Mouse (Mus musculus): ENCODE data around the gene Luc7l. TPM values are rescaled to one million over a fixed set of nuclear protein-coding genes. Genes with fewer than 3 reads are reported as not detected.
A peak's percentile ranks its signal among the peaks of the same experiment; 100 is the strongest.

Gene Luc7l
- 2.9 and 3.2 TPM in 2 replicates for polyA plus RNA-seq (2012)

DNA sequence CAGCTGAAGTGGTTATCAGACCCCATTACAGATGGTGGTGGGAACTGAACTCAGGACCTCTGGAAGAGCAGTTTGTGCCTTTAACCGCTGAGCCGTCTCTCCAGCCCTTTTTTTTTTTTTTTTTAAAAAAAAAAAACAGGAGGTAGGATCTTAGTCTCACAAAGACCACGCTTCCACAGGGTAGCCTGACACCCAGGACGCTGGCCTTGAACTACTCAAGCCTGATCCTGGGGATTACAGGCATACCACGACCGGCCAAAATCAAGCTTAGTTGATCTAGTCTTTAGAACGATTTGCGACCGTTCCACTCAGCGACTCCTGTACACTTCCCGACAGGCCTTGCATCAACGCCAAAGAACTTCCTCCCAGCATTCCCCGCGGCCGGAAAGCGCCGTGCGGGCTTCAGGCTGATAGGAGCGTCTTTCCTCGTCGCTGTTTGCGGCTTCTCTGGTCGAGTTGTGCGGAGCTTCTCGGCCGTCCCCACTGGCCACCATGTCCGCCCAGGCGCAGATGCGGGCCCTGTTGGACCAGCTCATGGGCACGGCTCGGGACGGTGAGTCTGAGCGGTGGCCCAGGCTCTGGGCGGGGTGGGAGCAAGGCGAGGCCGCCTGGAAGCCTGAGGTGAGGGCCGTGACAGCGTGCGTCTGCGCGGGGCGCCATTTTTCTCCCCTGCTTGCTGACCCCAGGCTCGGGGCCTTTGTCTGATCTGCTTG, at the start of gene Luc7l:
Gene Luc7l (plus strand): TSS at position 358 of the 713 bp plus-strand sequence.
- 0 out of 2 replicates have a peak, but pooled peaks cover 2% of the 10 kb centered on the region for H3K27me3 ChIP-seq (ENCODE audit: control insufficient read depth)
- H3K4me1 ChIP-seq (ENCODE audit: control insufficient read depth), result peaks cover 25% of the 10 kb centered on the region
- peak within 1 kb of the TSS; percentile 89 for H3K4me3 ChIP-seq (replicated peaks)
- TF ChIP-seq GATA1 (IDR thresholded peaks at IDR 0.05; ENCODE audit: low read length) (no peak), TAL1 (IDR thresholded peaks at IDR 0.05; ENCODE audit: low read length) (no peak)
- no peaks in the 10 kb centered on the region for H3K9me3 ChIP-seq (ENCODE audit: control insufficient read depth, low read length)
- H3K36me3 ChIP-seq (ENCODE audit: control insufficient read depth), result peaks cover 30% of the 10 kb centered on the region

GRCm38 (mm10) chr17:26203321-26203811, 49.3 kb upstream of the Luc7l start:
- peaks cover 66% of the 10 kb centered on the region for H3K4me1 ChIP-seq (ENCODE audit: control insufficient read depth)
- peaks cover 66% of the 10 kb centered on the region for H3K27me3 ChIP-seq (ENCODE audit: control insufficient read depth)
- peaks cover 4% of the 10 kb centered on the region; the same call in 1 of the 2 replicates for H3K36me3 ChIP-seq (ENCODE audit: control insufficient read depth)
- peak overlapping the region; percentile 62 for H3K4me3 ChIP-seq (replicated peaks)
- TF ChIP-seq GATA1 (IDR thresholded peaks at IDR 0.05; ENCODE audit: low read length) (no peak), TAL1 (IDR thresholded peaks at IDR 0.05; ENCODE audit: low read length) (no peak)
- H3K9me3 ChIP-seq (ENCODE audit: control insufficient read depth, low read length), result no peaks in the 10 kb centered on the region

GRCm38 (mm10) chr17:26204766-26205165, 47.9 kb upstream of the Luc7l start:
- Histone ChIP-seq H3K4me1 (ENCODE audit: control insufficient read depth) (peaks cover 52% of the 10 kb centered on the region), H3K36me3 (ENCODE audit: control insufficient read depth) (no peaks in the 10 kb centered on the region), H3K4me3 (replicated peaks) (no peak overlapping the region), H3K9me3 (ENCODE audit: control insufficient read depth, low read length) (no peaks in the 10 kb centered on the region), H3K27me3 (ENCODE audit: control insufficient read depth) (peaks cover 66% of the 10 kb centered on the region)
- TF ChIP-seq GATA1 (IDR thresholded peaks at IDR 0.05; ENCODE audit: low read length) (no peak), TAL1 (IDR thresholded peaks at IDR 0.05; ENCODE audit: low read length) (no peak)

DNA sequence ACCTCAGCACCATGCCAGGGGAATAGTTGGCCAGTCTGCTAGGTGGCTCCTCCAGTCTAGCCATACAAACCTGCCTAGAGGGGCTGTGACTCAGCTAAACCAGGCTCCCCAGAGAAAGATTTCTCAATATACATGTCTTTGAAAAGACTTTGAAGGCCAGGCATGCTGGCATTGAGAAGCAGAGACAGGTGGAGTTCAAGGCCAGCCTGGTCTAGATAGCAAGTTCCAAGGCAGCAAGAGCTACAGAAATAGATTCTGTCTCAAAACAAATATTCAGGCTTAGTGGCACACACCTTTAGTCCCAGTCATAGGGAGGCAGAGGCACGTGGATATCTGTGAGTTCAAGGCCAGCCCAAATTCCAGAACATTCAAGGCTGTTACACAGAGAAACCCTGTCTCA, 46.3 kb upstream of the Luc7l start:
- Histone ChIP-seq H3K4me1 (ENCODE audit: control insufficient read depth) (peaks cover 36% of the 10 kb centered on the region), H3K9me3 (ENCODE audit: control insufficient read depth, low read length) (no peaks in the 10 kb centered on the region), H3K36me3 (ENCODE audit: control insufficient read depth) (no peaks in the 10 kb centered on the region), H3K27me3 (ENCODE audit: control insufficient read depth) (peaks cover 56% of the 10 kb centered on the region), H3K4me3 (replicated peaks) (no peak overlapping the region)
- TF ChIP-seq GATA1 (IDR thresholded peaks at IDR 0.05; ENCODE audit: low read length), result no peak
- no peak for TF ChIP-seq TAL1 (IDR thresholded peaks at IDR 0.05; ENCODE audit: low read length)

- H3K36me3 ChIP-seq (ENCODE audit: control insufficient read depth), result no peaks in the 10 kb centered on the region; the same call in 1 of the 2 replicates
- H3K4me3 ChIP-seq (replicated peaks), result no peak within 1 kb of the TSS
- H3K27me3 ChIP-seq (ENCODE audit: control insufficient read depth), result peaks cover 43% of the 10 kb centered on the region
Measured at GRCm38 (mm10) chr17:26207686-26208085, 45.0 kb upstream of the Luc7l start, which contains the start of gene Arhgdig. Gene Arhgdig, minus strand, starts transcription at chr17:26207786.

GRCm38 (mm10) chr17:26212241-26212640, 40.5 kb upstream of the Luc7l start:
- H3K9me3 ChIP-seq (ENCODE audit: control insufficient read depth, low read length), result no peaks in the 10 kb centered on the region
- TF ChIP-seq TAL1 (IDR thresholded peaks at IDR 0.05; ENCODE audit: low read length) (no peak), GATA1 (IDR thresholded peaks at IDR 0.05; ENCODE audit: low read length) (no peak)
- H3K4me3 ChIP-seq (replicated peaks), result no peak overlapping the region
- H3K27me3 ChIP-seq (ENCODE audit: control insufficient read depth), result peaks cover 6% of the 10 kb centered on the region
- H3K4me1 ChIP-seq (ENCODE audit: control insufficient read depth), result no peaks in the 10 kb centered on the region
- H3K36me3 ChIP-seq (ENCODE audit: control insufficient read depth), result peaks cover 3% of the 10 kb centered on the region; the same call in 1 of the 2 replicates

More at GRCm38 (mm10) chr17:26207686-26208085, 45.0 kb upstream of the Luc7l start, which contains the start of gene Arhgdig:
- Histone ChIP-seq H3K9me3 (ENCODE audit: control insufficient read depth, low read length) (no peaks in the 10 kb centered on the region), H3K4me1 (ENCODE audit: control insufficient read depth) (peaks cover 23% of the 10 kb centered on the region)
- TF ChIP-seq TAL1 (IDR thresholded peaks at IDR 0.05; ENCODE audit: low read length) (no peak), GATA1 (IDR thresholded peaks at IDR 0.05; ENCODE audit: low read length) (no peak)

- H3K4me1 ChIP-seq (ENCODE audit: control insufficient read depth), result no peaks in the 10 kb centered on the region
- peaks cover 3% of the 10 kb centered on the region; the same call in 1 of the 2 replicates for H3K36me3 ChIP-seq (ENCODE audit: control insufficient read depth)
- TF ChIP-seq TAL1 (IDR thresholded peaks at IDR 0.05; ENCODE audit: low read length) (no peak), GATA1 (IDR thresholded peaks at IDR 0.05; ENCODE audit: low read length) (no peak)
- H3K4me3 ChIP-seq (replicated peaks), result no peak overlapping the region
- H3K9me3 ChIP-seq (ENCODE audit: control insufficient read depth, low read length), result no peaks in the 10 kb centered on the region
- peaks cover 2% of the 10 kb centered on the region for H3K27me3 ChIP-seq (ENCODE audit: control insufficient read depth)
Measured at GRCm38 (mm10) chr17:26212681-26213080, 40.0 kb upstream of the Luc7l start.

DNA sequence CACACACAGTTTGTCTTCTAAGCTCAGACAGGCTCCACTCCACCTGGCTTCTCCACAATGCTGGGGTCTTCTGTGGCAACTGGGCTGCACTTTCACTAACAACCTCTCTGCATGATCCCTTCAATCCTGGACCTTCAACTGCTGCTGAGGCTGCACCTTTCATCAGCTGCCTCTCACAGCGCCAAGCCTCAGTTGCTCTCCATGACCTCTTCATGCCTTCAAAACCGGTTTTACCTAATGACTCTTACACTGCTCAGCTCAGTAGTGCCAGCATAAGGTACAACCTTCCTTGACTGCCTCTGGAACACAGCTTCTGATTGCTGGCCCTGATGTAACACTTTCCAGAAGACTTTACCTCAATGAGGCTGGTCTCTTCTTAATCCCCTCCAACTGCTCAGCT, 31.2 kb upstream of the Luc7l start:
- peaks cover 7% of the 10 kb centered on the region for H3K4me1 ChIP-seq (ENCODE audit: control insufficient read depth)
- H3K9me3 ChIP-seq (ENCODE audit: control insufficient read depth, low read length), result no peaks in the 10 kb centered on the region
- H3K4me3 ChIP-seq (replicated peaks), result no peak overlapping the region
- H3K36me3 ChIP-seq (ENCODE audit: control insufficient read depth), result no peaks in the 10 kb centered on the region; the same call in 1 of the 2 replicates
- no peak for TF ChIP-seq GATA1 (IDR thresholded peaks at IDR 0.05; ENCODE audit: low read length)
- TF ChIP-seq TAL1 (IDR thresholded peaks at IDR 0.05; ENCODE audit: low read length), result no peak
- H3K27me3 ChIP-seq (ENCODE audit: control insufficient read depth), result peaks cover 14% of the 10 kb centered on the region

GRCm38 (mm10) chr17:26225150-26225549, 27.5 kb upstream of the Luc7l start:
- peaks cover 7% of the 10 kb centered on the region for H3K4me1 ChIP-seq (ENCODE audit: control insufficient read depth)
- no peaks in the 10 kb centered on the region for H3K36me3 ChIP-seq (ENCODE audit: control insufficient read depth)
- no peak overlapping the region for H3K4me3 ChIP-seq (replicated peaks)
- no peak for TF ChIP-seq TAL1 (IDR thresholded peaks at IDR 0.05; ENCODE audit: low read length)
- no peak for TF ChIP-seq GATA1 (IDR thresholded peaks at IDR 0.05; ENCODE audit: low read length)
- H3K9me3 ChIP-seq (ENCODE audit: control insufficient read depth, low read length), result no peaks in the 10 kb centered on the region
- H3K27me3 ChIP-seq (ENCODE audit: control insufficient read depth), result peaks cover 13% of the 10 kb centered on the region

Measured in erythroblast, embryonic 14.5 days (primary cell).